ENCODE assay signal across 19 mouse cellular contexts in genomic region chr7:116287959-116288358, GRCm38 (mm10). TPM values are rescaled to one million over a fixed set of nuclear protein-coding genes. Genes with fewer than 3 reads are reported as not detected.
DNase-seq lines count a peak whose midpoint lies in the region; ATAC-seq and TF ChIP-seq lines count a peak whose summit lies in the region.
"Had no signal": no experiment of that assay in that cellular context is flagged by ENCODE, and none has a peak within 500 bp of the region (broad histone marks: within the 10 kb centered on the region; RNA-seq: fewer than 3 reads in every experiment).

No protein-coding gene starts in this region.

- peaks cover 64% of the 10 kb centered on the region for H3K4me1 ChIP-seq in kidney, adult 2 months (ENCODE audit: control insufficient read depth, insufficient read depth, low read length)
- peaks cover 69% of the 10 kb centered on the region for H3K4me1 ChIP-seq in intestine, embryonic 16.5 days (ENCODE audit: control insufficient read depth, insufficient read depth, low read length)
- peaks cover 53% of the 10 kb centered on the region for H3K4me1 ChIP-seq in liver, postnatal 0 days (ENCODE audit: insufficient read depth)
- H3K4me1 ChIP-seq: megakaryocyte, embryonic 14.5 days had no signal

- ATAC-seq in intestine, embryonic 16.5 days = no peak
- ATAC-seq in liver, postnatal 0 days = no peak
- no peak for ATAC-seq in monocyte, adult 5-6 weeks (replicated peaks; ENCODE audit: insufficient number of reproducible peaks, low FRiP score, low TSS enrichment, poor library complexity, severe bottlenecking)
- ATAC-seq: forebrain, postnatal 0 days had no signal

- H3K36me3 ChIP-seq in kidney, adult 2 months (ENCODE audit: control insufficient read depth, insufficient read depth, low read length) = no peaks in the 10 kb centered on the region
- no peaks in the 10 kb centered on the region for H3K36me3 ChIP-seq in intestine, embryonic 16.5 days (ENCODE audit: control insufficient read depth, insufficient read depth, low read length)
- no peaks in the 10 kb centered on the region for H3K36me3 ChIP-seq in liver, postnatal 0 days (replicated peaks; ENCODE audit: insufficient read depth, low read length)

- no peak for TF ChIP-seq EP300 in liver, postnatal 0 days (IDR thresholded peaks at IDR 0.05; ENCODE audit: low read depth)

- no peaks in the 10 kb centered on the region for H3K9me3 ChIP-seq in intestine, embryonic 16.5 days (ENCODE audit: control insufficient read depth, low read length)
- no peaks in the 10 kb centered on the region for H3K9me3 ChIP-seq in liver, postnatal 0 days (ENCODE audit: low read length)
- H3K9me3 ChIP-seq: megakaryocyte, embryonic 14.5 days had no signal

- no peak for TF ChIP-seq CTCF in kidney, adult 2 months (conservative IDR thresholded peaks at IDR 0.05; ENCODE audit: insufficient read depth, insufficient read length, low read depth, low read length)
- no peak for TF ChIP-seq CTCF in liver, postnatal 0 days (IDR thresholded peaks at IDR 0.05; ENCODE audit: low read depth)

- H3K9ac ChIP-seq in intestine, embryonic 16.5 days (ENCODE audit: low read depth, low read length) = 0 out of 2 replicates have a peak overlapping the region, but pooled peaks have one; percentile 16
- no peak overlapping the region for H3K9ac ChIP-seq in liver, postnatal 0 days (replicated peaks)
- H3K9ac ChIP-seq: forebrain, postnatal 0 days; lung, embryonic 14.5 days had no signal

- TF ChIP-seq POLR2A in kidney, adult 2 months (IDR thresholded peaks at IDR 0.05; ENCODE audit: low read depth, low read length) = no peak

- DNase-seq in kidney, adult 2 months = no peak
- no peak for DNase-seq in kidney, adult 18-20 months
- DNase-seq in Muller cell, postnatal 12 days (ENCODE audit: inconsistent ontology term) = peak; percentile 70
- DNase-seq in liver, postnatal 0 days = no peak
- DNase-seq in left cerebral cortex, adult 11 months (ENCODE audit: low spot score) = no peak
- DNase-seq in adrenal gland, adult 8-10 months = no peak
- DNase-seq: adrenal gland, postnatal 10 days; cerebellum, adult 8-10 months; embryo, embryonic 11 days; forebrain, postnatal 0 days; gastrocnemius, postnatal 36 days; heart, postnatal 36 days; layer of hippocampus, adult 9-11 months; lung, embryonic 14.5 days; right cerebral cortex, postnatal 4 days; thymus, postnatal 36 days had no signal

- WGBS in kidney, adult 2 months = 78% methylated on average over 5 of the region's 5 CpGs
- WGBS in intestine, embryonic 16.5 days = 50% methylated on average over 5 of the region's 5 CpGs
- WGBS in liver, postnatal 0 days (ENCODE audit: insufficient replicate concordance) = 60% methylated on average over 5 of the region's 5 CpGs

- peak overlapping the region; percentile 88 for H3K27ac ChIP-seq in kidney, adult 2 months (ENCODE audit: insufficient read depth, low read depth, low read length)
- H3K27ac ChIP-seq in intestine, embryonic 16.5 days (ENCODE audit: low read length) = peak overlapping the region; percentile 83
- H3K27ac ChIP-seq in liver, postnatal 0 days (ENCODE audit: low read depth) = peak overlapping the region; percentile 44

- H3K27me3 ChIP-seq in kidney, adult 2 months (replicated peaks; ENCODE audit: control insufficient read depth, insufficient read depth, low read length) = no peaks in the 10 kb centered on the region
- H3K27me3 ChIP-seq in intestine, embryonic 16.5 days (replicated peaks; ENCODE audit: control insufficient read depth, insufficient read depth, low read length) = no peaks in the 10 kb centered on the region
- no peaks in the 10 kb centered on the region for H3K27me3 ChIP-seq in liver, postnatal 0 days (ENCODE audit: insufficient read depth, low read length)

- H3K4me3 ChIP-seq in kidney, adult 2 months (ENCODE audit: insufficient read depth, low read depth, low read length) = no peak overlapping the region
- no peak overlapping the region for H3K4me3 ChIP-seq in intestine, embryonic 16.5 days (ENCODE audit: low read length)
- H3K4me3 ChIP-seq in liver, postnatal 0 days (ENCODE audit: low read depth, low read length) = no peak overlapping the region
- H3K4me3 ChIP-seq: megakaryocyte, embryonic 14.5 days had no signal

- H3K4me2 ChIP-seq in intestine, embryonic 16.5 days (ENCODE audit: low read depth, low read length) = no peak overlapping the region
- no peak overlapping the region for H3K4me2 ChIP-seq in liver, postnatal 0 days (ENCODE audit: low read depth, low read length)
- H3K4me2 ChIP-seq: lung, embryonic 14.5 days had no signal

RNA-seq across cellular contexts. Expression of gene Plekha7, which starts 20.2 kb away (rescaled TPM):
- polyA plus RNA-seq in kidney, adult 2 months (2012; rRNA removed) = 29.5 and 33.6 TPM in 2 replicates
- polyA plus RNA-seq in intestine, embryonic 16.5 days (2015; fragmentation: Nextera tagmentation; extraction: Ambion mirVana) = 18.7 and 24.3 TPM in 2 replicates
- 1.5 and 1.8 TPM in 2 replicates for polyA plus RNA-seq in liver, postnatal 0 days (2015; fragmentation: Nextera tagmentation; extraction: Ambion mirVana)
- 0.76 to 1.5 TPM (median 0.96 TPM) in 3 replicates for total RNA-seq in monocyte, adult 5-6 weeks (2017)
- total RNA-seq in adrenal gland, adult 8-10 months (2022) = 10 to 100 TPM; 13.4 to 34.3 (median 26.8) TPM

RNA-seq across cellular contexts. Expression of gene Rps13, which starts 46.0 kb away (rescaled TPM):
- 145 and 243 TPM in 2 replicates for polyA plus RNA-seq in kidney, adult 2 months (2012; rRNA removed)
- 744 and 753 TPM in 2 replicates for polyA plus RNA-seq in intestine, embryonic 16.5 days (2015; fragmentation: Nextera tagmentation; extraction: Ambion mirVana)
- 425 and 427 TPM in 2 replicates for polyA plus RNA-seq in liver, postnatal 0 days (2015; fragmentation: Nextera tagmentation; extraction: Ambion mirVana)
- total RNA-seq in monocyte, adult 5-6 weeks (2017) = 1,896 to 2,322 TPM (median 2,106 TPM) in 3 replicates
- total RNA-seq in adrenal gland, adult 8-10 months (2022) = 100 to 1,000 TPM; 356 to 474 (median 418) TPM
